Mouse (Mus musculus) kidney, postnatal 10 days (tissue): ENCODE results near the gene Ccdc74a.
A peak's percentile ranks its signal among the peaks of the same experiment; 100 is the strongest.

Source experiments
- DNase-seq: peaks from one replicate; pipeline ENCODE4 v3.0.0; 2021; ENCODE audit warnings: mixed read lengths

Gene Ccdc74a

DNA sequence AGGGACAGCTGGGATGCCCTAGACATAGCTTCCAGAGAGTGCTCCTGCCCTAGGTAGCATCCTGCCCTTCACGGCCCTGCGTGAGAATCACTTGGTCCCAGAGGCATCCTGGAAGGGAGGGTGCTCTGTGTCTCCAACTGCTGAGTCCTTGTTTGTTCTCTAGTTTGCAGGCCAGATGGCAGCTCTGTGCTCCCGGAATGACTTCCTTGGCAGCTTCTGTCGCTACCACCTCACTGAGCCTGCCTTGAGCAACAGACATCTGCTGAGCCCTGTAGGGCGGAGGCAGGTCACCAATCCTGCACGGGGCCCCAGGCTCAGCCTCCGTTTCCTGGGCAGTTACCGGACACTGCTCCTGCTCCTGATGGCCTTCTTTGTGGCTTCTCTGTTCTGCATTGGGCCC lies 4.0 kb upstream of the Ccdc74a start:
- no peak for DNase-seq

- DNase-seq, result no peak
Measured at GRCm38 (mm10) chr16:17643437-17643990, 2.8 kb upstream of the Ccdc74a start.

DNA sequence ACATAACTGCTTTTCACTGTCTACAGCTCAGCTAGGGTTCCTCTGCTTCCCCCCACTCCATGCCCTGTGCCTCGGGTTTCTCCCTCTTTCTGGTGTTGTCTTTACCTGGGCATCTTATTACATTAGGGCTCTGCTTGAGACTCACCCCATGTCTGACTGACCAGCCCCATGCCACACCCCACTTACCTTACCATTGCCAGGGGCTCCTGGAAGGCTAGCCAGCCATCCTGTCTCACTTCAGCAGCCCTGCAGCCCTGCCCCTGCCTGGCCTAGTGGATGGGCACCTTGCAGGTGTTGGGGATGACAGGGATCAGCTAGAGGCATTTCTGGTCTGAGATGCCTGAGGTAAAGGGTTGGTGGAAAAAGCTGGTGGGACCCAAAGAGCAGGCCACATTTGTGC lies 886 bp downstream of the Ccdc74a start:
- DNase-seq, result no peak

- DNase-seq, result no peak
Measured at GRCm38 (mm10) chr16:17647566-17648340, 1.5 kb downstream of the Ccdc74a start.

DNA sequence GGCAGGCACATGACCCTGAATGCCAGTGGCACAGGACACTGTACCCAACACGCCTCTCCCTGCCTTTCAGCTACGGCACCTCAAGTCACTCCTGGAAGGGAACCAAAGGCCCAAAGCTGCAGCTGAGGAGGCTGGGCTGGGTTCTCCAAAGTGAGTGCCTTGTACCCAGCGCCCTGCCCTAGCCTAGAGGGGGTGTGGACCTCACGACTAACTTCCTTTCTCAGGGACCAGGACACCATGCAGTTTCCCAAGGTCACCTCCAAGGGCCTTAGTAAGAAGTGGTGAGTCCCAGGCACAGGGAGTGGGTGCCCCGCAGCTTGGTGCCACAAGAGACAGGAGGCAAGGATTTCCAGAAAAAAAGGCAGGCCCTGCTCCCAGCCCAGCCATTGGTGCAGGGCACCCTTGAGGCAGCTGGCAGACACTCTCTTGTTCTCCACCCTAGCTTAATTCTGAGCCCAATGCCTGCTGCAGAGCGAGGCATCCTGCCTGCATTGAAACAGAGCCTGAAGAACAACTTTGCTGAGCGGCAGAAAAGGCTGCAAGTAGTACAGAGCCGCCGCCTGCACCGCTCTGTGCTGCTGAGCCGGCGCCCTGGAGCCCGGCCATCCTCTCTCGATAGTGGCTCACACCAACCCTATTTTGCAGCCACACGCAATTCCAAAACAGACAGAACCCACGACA lies 3.8 kb downstream of the Ccdc74a start:
- DNase-seq, result no peak

GRCm38 (mm10) chr16:17650711-17651110 lies 4.4 kb downstream of the Ccdc74a start:
- no peak for DNase-seq

GRCm38 (mm10) chr16:17652607-17653006 lies 6.3 kb downstream of the Ccdc74a start:
- DNase-seq, result no peak

DNA sequence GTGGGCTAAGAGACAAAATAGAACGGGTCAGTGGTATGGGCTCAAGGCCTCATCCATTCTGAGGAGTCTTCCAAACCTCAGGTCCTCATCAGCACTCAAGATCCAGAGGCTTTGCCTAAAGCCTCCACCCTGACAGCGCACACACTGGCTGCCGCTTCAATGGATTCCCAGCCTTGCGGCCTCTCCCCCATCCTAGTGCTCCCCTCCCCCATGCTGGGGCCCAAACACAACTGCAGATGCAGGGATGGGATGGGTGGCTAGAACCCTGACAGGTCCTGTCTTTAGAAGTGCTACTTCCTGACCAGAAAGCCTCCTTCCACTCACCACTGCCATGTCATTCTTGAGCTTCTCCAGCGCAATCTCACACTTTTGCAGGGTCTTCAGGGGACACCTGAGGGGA lies 7.3 kb downstream of the Ccdc74a start:
- no peak for DNase-seq

GRCm38 (mm10) chr16:17654188-17654795 lies 8.0 kb downstream of the Ccdc74a start:
- no peak for DNase-seq

- DNase-seq, result peak; percentile 35
Measured at GRCm38 (mm10) chr16:17656212-17656871, 10.1 kb downstream of the Ccdc74a start.

DNA sequence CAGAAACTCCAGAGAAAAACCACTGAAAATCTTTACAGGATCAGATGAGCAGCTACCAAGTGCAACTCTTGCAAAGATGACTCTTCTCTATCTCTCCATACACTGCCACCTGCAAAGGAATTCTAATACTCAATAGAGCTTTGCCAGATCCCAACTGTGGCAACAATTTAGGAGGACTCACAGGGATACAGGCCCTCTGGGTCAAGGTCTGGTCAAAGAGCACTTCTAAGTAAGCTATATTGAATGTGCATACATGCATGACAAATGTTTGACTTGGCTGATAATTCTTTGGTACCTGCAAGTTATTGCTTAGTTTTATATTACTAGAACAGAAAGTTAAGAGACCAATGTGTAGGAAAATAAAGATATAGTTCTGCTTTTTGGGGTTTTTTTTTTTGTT lies 19.3 kb downstream of the Ccdc74a start:
- no peak for DNase-seq

GRCm38 (mm10) chr16:17669886-17670285 lies 23.6 kb downstream of the Ccdc74a start:
- DNase-seq, result no peak

- DNase-seq, result no peak
Measured at GRCm38 (mm10) chr16:17694860-17695259, 48.6 kb downstream of the Ccdc74a start.
